Mouse (Mus musculus) hindbrain, embryonic 16.5 days (tissue): ENCODE measurements at regions not wholly inside any gene's neighbourhood (a gene's known extent, or its start where the extent isn't known, plus 50 kb on each side); places are given as distances from the start of the nearest gene placed in this dataset.

Experiments
- ATAC-seq: fragments of 200-750 bp; cut with Nextera tagmentation; 2 replicates; pipeline ENCODE4 v1.8.0; 2017; ENCODE audit warnings: moderate TSS enrichment, moderate library complexity
- H3K27ac ChIP-seq: fragments of 300-500 bp; sonication (generic); 2 replicates; pipeline ENCODE4 v1.5.1; 2014; ENCODE audit warnings: low read depth, mild to moderate bottlenecking, control low read depth, low read length, moderate library complexity
- H3K27me3 ChIP-seq: fragments of 300-500 bp; sonication (generic); replicated peaks from 2 replicates; pipeline ENCODE4 v1.6.1; 2014; ENCODE audit warnings: low read length; ENCODE audit not compliant: control insufficient read depth, insufficient read depth
- H3K36me3 ChIP-seq: fragments of 300-500 bp; sonication (generic); 2 replicates; pipeline ENCODE4 v1.6.1; 2014; ENCODE audit warnings: mild to moderate bottlenecking, low read length, moderate library complexity, mixed read lengths; ENCODE audit not compliant: control insufficient read depth, insufficient read depth
- H3K4me1 ChIP-seq: fragments of 300-500 bp; sonication (generic); 2 replicates; pipeline ENCODE4 v1.6.1; 2014; ENCODE audit warnings: low read depth, low read length; ENCODE audit not compliant: control insufficient read depth, insufficient read depth
- H3K4me2 ChIP-seq: fragments of 300-500 bp; sonication (generic); 2 replicates; pipeline ENCODE4 v1.6.1; 2014; ENCODE audit warnings: mild to moderate bottlenecking, low read length, control low read depth, moderate library complexity
- H3K4me3 ChIP-seq: fragments of 300-500 bp; sonication (generic); 2 replicates; pipeline ENCODE4 v1.5.1; 2014; ENCODE audit warnings: mild to moderate bottlenecking, low read length, control low read depth, moderate library complexity
- H3K9ac ChIP-seq: fragments of 300-500 bp; sonication (generic); 2 replicates; pipeline ENCODE4 v1.6.1; 2014; ENCODE audit warnings: low read depth, mild to moderate bottlenecking, control low read depth, low read length, moderate library complexity
- H3K9me3 ChIP-seq: fragments of 300-500 bp; sonication (generic); 2 replicates; pipeline ENCODE4 v1.6.1; 2014; ENCODE audit warnings: mild to moderate bottlenecking, low read length, moderate library complexity; ENCODE audit not compliant: control insufficient read depth
- WGBS: fragments of 180-500 bp; shearing (Covaris S2); extraction: QIAGEN DNeasy Blood & Tissue Kit; methylation state at CpG from one replicate; pipeline ENCODE4 v1.1.7; 2014; 5-methylcytosine and 5-hydroxymethylcytosine counted together

- ATAC-seq, result no peak
- WGBS, result 71% methylated on average over 4 of the region's 4 CpGs
- Histone ChIP-seq H3K9me3 (no peaks in the 10 kb centered on the region), H3K27me3 (no peaks in the 10 kb centered on the region), H3K4me1 (no peaks in the 10 kb centered on the region), H3K9ac (no peak overlapping the region), H3K4me3 (no peak overlapping the region), H3K4me2 (no peak overlapping the region), H3K36me3 (no peaks in the 10 kb centered on the region), H3K27ac (no peak overlapping the region)
Observed at GRCm38 (mm10) chr5:4623625-4624024, 134.2 kb downstream of the Fzd1 start.

GRCm38 (mm10) chr5:4620513-4621210 lies 137.2 kb downstream of the Fzd1 start:
- no peak overlapping the region for H3K27ac ChIP-seq
- no peak overlapping the region for H3K9ac ChIP-seq
- no peaks in the 10 kb centered on the region for H3K36me3 ChIP-seq
- H3K9me3 ChIP-seq, result no peaks in the 10 kb centered on the region
- H3K4me3 ChIP-seq, result no peak overlapping the region
- H3K27me3 ChIP-seq, result no peaks in the 10 kb centered on the region
- WGBS, result 66% methylated on average over 4 of the region's 4 CpGs
- no peaks in the 10 kb centered on the region for H3K4me1 ChIP-seq
- no peak overlapping the region for H3K4me2 ChIP-seq
- no peak for ATAC-seq

GRCm38 (mm10) chr5:4615233-4615632 lies 142.6 kb downstream of the Fzd1 start:
- Histone ChIP-seq H3K9ac (no peak overlapping the region), H3K27me3 (no peaks in the 10 kb centered on the region), H3K36me3 (no peaks in the 10 kb centered on the region), H3K27ac (no peak overlapping the region), H3K4me1 (no peaks in the 10 kb centered on the region), H3K9me3 (no peaks in the 10 kb centered on the region), H3K4me2 (no peak overlapping the region), H3K4me3 (no peak overlapping the region)
- no peak for ATAC-seq
- WGBS, result 87% methylated on average over 2 of the region's 2 CpGs

DNA sequence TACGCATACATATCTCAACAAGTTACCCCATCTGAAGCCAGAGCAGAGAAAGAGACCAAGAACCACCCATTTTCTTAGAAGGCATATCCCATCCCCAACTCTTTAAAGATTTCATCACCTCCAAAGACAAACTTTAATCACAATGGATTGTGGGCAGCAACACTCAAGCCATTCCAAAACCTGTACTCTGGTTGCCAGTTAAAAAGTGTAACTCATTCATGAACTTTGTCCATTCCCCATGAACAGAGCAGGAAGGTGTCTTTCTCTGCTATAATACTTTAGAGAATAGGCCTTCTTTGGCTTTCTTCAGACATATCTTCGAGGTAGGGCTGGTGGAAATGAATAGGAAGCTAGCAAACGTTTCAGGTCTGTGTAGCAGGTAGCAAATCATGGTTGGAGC lies 160.4 kb downstream of the Fzd1 start:
- Histone ChIP-seq H3K4me1 (no peaks in the 10 kb centered on the region), H3K27ac (no peak overlapping the region), H3K27me3 (no peaks in the 10 kb centered on the region), H3K4me2 (no peak overlapping the region), H3K9me3 (no peaks in the 10 kb centered on the region), H3K4me3 (no peak overlapping the region), H3K9ac (no peak overlapping the region), H3K36me3 (no peaks in the 10 kb centered on the region)
- 93% methylated on average over 3 of the region's 3 CpGs for WGBS
- ATAC-seq, result no peak

GRCm38 (mm10) chr5:4595010-4595409 lies 162.8 kb downstream of the Fzd1 start:
- Histone ChIP-seq H3K9me3 (no peaks in the 10 kb centered on the region), H3K4me3 (no peak overlapping the region), H3K36me3 (no peaks in the 10 kb centered on the region), H3K27ac (no peak overlapping the region), H3K4me2 (no peak overlapping the region), H3K4me1 (no peaks in the 10 kb centered on the region), H3K27me3 (no peaks in the 10 kb centered on the region), H3K9ac (no peak overlapping the region)
- no peak for ATAC-seq
- WGBS, result 71% methylated on average over 2 of the region's 2 CpGs

DNA sequence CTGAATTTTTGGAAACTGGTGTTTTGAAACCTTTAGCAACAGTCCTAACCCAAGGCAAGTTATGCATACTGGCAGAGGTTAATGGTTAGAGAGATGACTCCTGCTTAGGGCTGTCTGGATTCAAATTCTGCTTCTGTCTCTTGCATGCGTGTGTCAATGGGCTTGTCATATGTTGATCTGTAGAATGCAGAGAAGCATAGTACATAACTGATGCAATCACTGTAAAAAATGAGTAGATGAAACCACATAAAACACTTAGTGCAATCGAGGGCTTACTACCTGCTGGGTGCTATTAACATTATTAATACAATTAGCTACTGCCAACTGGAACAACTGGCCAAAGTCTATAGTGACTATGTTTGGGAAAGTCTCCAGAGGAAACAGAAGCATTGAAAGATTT lies 163.3 kb downstream of the Fzd1 start:
- Histone ChIP-seq H3K27me3 (no peaks in the 10 kb centered on the region), H3K4me3 (no peak overlapping the region), H3K36me3 (no peaks in the 10 kb centered on the region), H3K9ac (no peak overlapping the region), H3K27ac (no peak overlapping the region), H3K9me3 (no peaks in the 10 kb centered on the region), H3K4me1 (no peaks in the 10 kb centered on the region), H3K4me2 (no peak overlapping the region)
- no peak for ATAC-seq
- WGBS, result 81% methylated on average over 2 of the region's 2 CpGs

DNA sequence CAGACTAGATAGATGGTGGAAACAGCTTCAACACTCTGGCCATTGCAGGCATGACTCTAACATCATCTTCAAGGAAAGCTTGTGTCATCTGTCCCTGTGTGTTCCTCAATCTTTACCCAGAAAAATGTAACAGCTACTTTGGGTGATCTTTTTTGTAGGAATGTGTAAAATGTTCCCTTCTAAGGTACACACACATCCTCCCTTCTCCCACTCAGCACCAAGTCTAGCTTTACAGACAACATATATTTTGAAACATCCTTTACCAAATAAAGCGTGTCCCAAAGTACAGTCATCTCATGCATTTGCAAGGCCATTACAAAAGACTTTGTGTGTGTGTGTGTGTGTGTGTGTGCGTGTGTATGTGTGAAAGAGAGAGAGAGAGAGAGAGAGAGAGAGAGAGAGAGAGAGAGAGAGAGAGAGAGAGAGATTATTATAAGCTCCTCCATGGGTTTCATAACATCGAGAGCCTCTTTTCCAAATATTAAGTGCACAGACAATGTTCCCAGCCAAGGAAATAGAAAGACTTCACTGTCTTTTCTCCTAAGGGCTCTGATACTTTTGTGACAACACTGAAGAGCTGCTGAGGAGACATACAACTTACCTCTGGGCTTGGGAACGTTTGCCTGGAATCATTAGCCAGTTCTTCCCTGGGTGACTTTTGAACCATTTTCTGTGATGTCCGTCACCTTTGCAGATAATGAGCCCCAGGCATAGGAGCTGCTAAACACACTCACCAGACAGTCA lies 164.0 kb downstream of the Fzd1 start:
- 80% methylated on average over 5 of the region's 5 CpGs for WGBS
- Histone ChIP-seq H3K9me3 (no peaks in the 10 kb centered on the region), H3K27me3 (no peaks in the 10 kb centered on the region), H3K4me3 (no peak overlapping the region), H3K9ac (no peak overlapping the region), H3K36me3 (no peaks in the 10 kb centered on the region), H3K27ac (no peak overlapping the region), H3K4me2 (no peak overlapping the region), H3K4me1 (no peaks in the 10 kb centered on the region)
- no peak for ATAC-seq

DNA sequence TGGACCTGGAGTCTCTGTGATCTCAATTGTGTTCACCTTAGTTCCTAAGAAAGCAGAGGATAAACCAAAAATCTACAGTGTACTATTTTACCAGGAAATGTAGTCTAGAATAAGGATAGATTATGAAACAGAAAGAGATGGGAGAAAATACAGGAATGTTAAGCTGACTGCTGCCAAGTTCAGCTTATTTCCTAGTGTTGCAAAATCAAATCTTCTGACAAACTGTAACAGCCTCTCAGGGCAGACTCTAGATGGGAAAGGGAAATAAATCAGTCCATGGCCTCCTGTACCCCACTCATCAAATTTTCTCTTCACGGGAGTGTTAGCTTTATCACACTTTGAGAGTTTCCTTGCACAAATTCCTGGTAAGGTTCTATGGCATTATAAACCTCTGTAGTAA lies 166.1 kb downstream of the Fzd1 start:
- Histone ChIP-seq H3K9me3 (no peaks in the 10 kb centered on the region; the same call in 1 of the 2 replicates), H3K36me3 (no peaks in the 10 kb centered on the region), H3K27ac (no peak overlapping the region), H3K27me3 (no peaks in the 10 kb centered on the region), H3K4me1 (no peaks in the 10 kb centered on the region), H3K4me2 (no peak overlapping the region), H3K4me3 (no peak overlapping the region), H3K9ac (no peak overlapping the region)
- WGBS, result 85% methylated on average over 1 of the region's 1 CpGs
- ATAC-seq, result no peak

DNA sequence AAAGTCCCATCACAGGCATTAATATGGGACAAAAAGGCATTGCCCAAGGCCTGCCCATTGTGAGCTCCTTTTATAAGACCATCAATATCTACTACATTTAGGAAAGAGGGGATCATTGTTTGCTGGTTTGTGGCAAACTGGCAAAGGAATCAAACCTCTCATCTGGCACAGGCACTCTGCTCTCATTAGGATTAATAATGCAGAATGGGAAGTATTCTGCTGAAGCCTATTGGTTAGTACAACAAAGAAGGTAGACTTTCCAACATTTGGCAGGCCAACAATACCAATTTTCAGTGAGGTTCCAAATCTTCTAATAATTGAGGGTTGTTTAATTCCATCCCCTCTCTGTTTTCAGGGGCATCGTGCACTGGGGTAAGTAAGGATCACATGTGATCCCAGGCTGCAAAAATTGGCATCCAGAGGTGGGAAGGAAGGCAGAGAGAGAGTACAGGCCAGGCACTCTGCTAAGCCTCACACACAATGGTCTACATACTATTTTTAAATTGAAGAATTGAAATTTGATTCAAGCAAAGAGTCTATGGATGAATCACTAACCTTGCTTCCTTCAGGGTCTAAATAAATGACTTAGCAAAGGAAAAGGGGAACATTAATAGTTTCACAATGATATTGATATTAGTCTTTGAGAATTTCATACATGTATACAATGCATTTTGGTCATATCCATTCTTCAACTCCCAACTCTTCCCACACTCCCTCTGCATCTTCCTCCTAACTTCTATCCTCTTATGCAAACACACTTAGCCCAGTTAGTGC lies 174.9 kb downstream of the Fzd1 start:
- no peaks in the 10 kb centered on the region; the same call in 1 of the 2 replicates for H3K9me3 ChIP-seq
- no peak overlapping the region for H3K4me2 ChIP-seq
- no peaks in the 10 kb centered on the region for H3K36me3 ChIP-seq
- ATAC-seq, result no peak
- no peaks in the 10 kb centered on the region for H3K27me3 ChIP-seq
- H3K9ac ChIP-seq, result no peak overlapping the region
- no peaks in the 10 kb centered on the region; the same call in 1 of the 2 replicates for H3K4me1 ChIP-seq
- no peak overlapping the region for H3K4me3 ChIP-seq
- 77% methylated on average over 1 of the region's 1 CpGs for WGBS
- no peak overlapping the region for H3K27ac ChIP-seq
